Mouse (Mus musculus) olfactory bulb, adult 2 months (tissue): Measurements from ENCODE around the gene Sec31a. TPM values are rescaled to one million over a fixed set of nuclear protein-coding genes. Genes with fewer than 3 reads are reported as not detected.
"Not testable (repeated sequence)": the region's sequence is repeated elsewhere in the genome, so short reads cannot be mapped to it uniquely, and the experiment has no call there.

Experiments used
- H3K27ac ChIP-seq: fragments of 200-500 bp; 2 replicates; pipeline ENCODE4 v1.5.1; 2012; ENCODE audit warnings: low read depth, low read length; ENCODE audit not compliant: insufficient read depth
- H3K4me1 ChIP-seq: fragments of 200-500 bp; 2 replicates; pipeline ENCODE4 v1.6.1; 2012; ENCODE audit warnings: low read length; ENCODE audit not compliant: control insufficient read depth, insufficient read depth
- H3K4me3 ChIP-seq: fragments of 200-500 bp; 2 replicates; pipeline ENCODE4 v1.5.1; 2012; ENCODE audit warnings: mild to moderate bottlenecking, low read depth, low read length, moderate library complexity; ENCODE audit not compliant: insufficient read depth
- CTCF ChIP-seq: fragments of 200-500 bp; IDR thresholded peaks from 2 replicates; pipeline ENCODE4 v1.5.1; 2012; ENCODE audit warnings: low read depth, mild to moderate bottlenecking, low read length, moderate library complexity; ENCODE audit not compliant: insufficient read depth
- POLR2A ChIP-seq: fragments of 200-500 bp; IDR thresholded peaks from 2 replicates; pipeline ENCODE4 v1.6.1; 2012; ENCODE audit warnings: mild to moderate bottlenecking, low read depth, low read length, moderate library complexity; ENCODE audit not compliant: insufficient read depth
- WGBS: fragments of 180-500 bp; shearing (Covaris S2); methylation state at CpG from one replicate; pipeline ENCODE4 v1.1.7; 2018; 5-methylcytosine and 5-hydroxymethylcytosine counted together
- polyA plus RNA-seq: library from polyadenylated mRNA; stranded (reverse); fragments of >200 nt; gene quantifications from 2 replicates; pipeline ENCODE4 v1.2.4, GENCODE M21; 2012; ENCODE audit warnings: low replicate concordance; ENCODE audit not compliant: missing spikeins, insufficient read depth, insufficient read length

Gene Sec31a
- polyA plus RNA-seq, 1 experiment, result not detected

- H3K27ac ChIP-seq, result peak overlapping the region; percentile 69
- WGBS, result 2% methylated on average over 11 of the region's 11 CpGs
- TF ChIP-seq CTCF (no peak), POLR2A (no peak)
- H3K4me3 ChIP-seq, result peak overlapping the region; percentile 81
- H3K4me1 ChIP-seq, result peaks cover 5% of the 10 kb centered on the region
These were observed 14.0 kb upstream of the Sec31a start for GRCm38 (mm10) chr5:100430076-100430390.

DNA sequence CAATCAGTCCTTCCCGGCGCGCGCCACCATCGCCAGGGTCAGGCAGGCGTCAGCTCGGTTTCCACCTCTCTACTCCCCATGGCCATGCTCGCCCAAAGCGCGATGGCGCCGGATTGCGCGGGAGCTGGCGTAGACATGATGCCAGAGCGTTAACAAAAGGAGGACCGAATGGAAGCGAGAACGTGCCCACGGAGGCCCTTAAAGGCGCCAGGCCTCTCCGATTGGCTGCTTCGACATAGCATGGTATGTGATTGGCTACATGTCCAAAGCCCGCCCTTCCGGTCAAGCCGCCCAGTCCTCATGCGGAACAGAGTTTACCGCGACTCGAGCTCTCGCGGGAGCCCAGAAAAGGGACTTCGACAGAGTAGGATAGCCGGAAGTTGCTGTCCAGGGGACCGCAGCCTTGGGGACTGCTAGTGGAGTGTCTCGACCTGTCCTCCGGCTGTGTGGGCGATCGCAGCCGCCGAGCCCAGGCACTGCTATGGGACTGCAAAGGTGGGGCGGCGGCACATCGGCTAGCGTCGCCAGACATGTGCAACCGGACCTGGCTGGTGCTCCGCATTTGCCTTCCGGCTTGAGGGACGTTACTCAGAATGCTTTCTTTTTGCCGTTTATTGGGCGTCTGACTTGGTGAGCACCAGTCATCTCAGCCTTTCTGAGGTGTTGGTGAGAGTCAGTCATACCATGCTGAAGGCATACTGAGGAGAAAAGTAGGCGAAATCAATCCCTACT, 13.5 kb upstream of the Sec31a start:
- under 1% methylated on average over 53 of the region's 53 CpGs for WGBS
- no peak for TF ChIP-seq CTCF
- peak; percentile 79 for TF ChIP-seq POLR2A
- Histone ChIP-seq H3K27ac (peak overlapping the region; percentile 90), H3K4me1 (peaks cover 5% of the 10 kb centered on the region), H3K4me3 (peak overlapping the region; percentile 81)

- WGBS, result under 1% methylated on average over 20 of the region's 20 CpGs
These were observed 12.8 kb upstream of the Sec31a start for GRCm38 (mm10) chr5:100428734-100429343.

GRCm38 (mm10) chr5:100428031-100428733, 12.1 kb upstream of the Sec31a start:
- H3K4me3 ChIP-seq, result no peak overlapping the region
- H3K4me1 ChIP-seq, result peaks cover 8% of the 10 kb centered on the region
- WGBS, result 4% methylated on average over 5 of the region's 5 CpGs
- H3K27ac ChIP-seq, result no peak overlapping the region; the same call in 1 of the 2 replicates
- no peak for TF ChIP-seq POLR2A
- no peak for TF ChIP-seq CTCF

More at GRCm38 (mm10) chr5:100428734-100429343, 12.8 kb upstream of the Sec31a start:
- H3K27ac ChIP-seq, result peak overlapping the region; percentile 90
- peak overlapping the region; percentile 69 for H3K4me3 ChIP-seq
- peaks cover 8% of the 10 kb centered on the region for H3K4me1 ChIP-seq
- TF ChIP-seq CTCF (no peak), POLR2A (no peak)

- Histone ChIP-seq H3K4me1 (peaks cover 8% of the 10 kb centered on the region), H3K27ac (no peak overlapping the region), H3K4me3 (peak overlapping the region; percentile 4; the same call in 1 of the 2 replicates)
- TF ChIP-seq POLR2A (no peak), CTCF (no peak)
- 30% methylated on average over 9 of the region's 9 CpGs for WGBS
These were observed 11.2 kb upstream of the Sec31a start for GRCm38 (mm10) chr5:100427276-100427675.

DNA sequence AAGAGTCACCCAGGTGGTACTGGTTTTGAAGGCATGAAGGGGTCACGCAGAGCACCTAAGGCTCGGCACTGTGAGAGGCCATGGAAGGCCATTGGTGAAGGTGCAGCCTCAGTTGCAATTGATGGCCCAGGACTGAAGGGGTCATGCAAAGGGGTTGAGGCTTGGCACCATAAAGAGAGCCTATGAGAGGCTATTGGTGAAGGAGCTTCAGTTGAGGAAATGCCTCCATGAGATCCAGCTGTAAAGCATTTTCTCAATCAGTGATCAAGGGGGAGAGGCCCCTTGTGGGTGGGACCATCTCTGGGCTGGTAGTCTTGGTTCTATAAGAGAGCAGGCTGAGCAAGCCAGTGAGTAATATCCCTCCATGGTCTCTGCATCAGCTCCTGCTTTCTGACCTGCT, 9.8 kb upstream of the Sec31a start:
- H3K4me1 ChIP-seq, H3K27ac ChIP-seq: not testable (repeated sequence)
- WGBS, result 94% methylated on average over 2 of the region's 2 CpGs

GRCm38 (mm10) chr5:100424252-100424651, 8.2 kb upstream of the Sec31a start:
- TF ChIP-seq POLR2A, result no peak
- no peak for TF ChIP-seq CTCF
- Histone ChIP-seq H3K27ac (no peak overlapping the region), H3K4me1 (peaks cover 8% of the 10 kb centered on the region), H3K4me3 (no peak overlapping the region)
- 42% methylated on average over 3 of the region's 3 CpGs for WGBS

More for the DNA sequence above, 9.8 kb upstream of the Sec31a start:
- H3K4me3 ChIP-seq, result not testable (repeated sequence)

GRCm38 (mm10) chr5:100423626-100424025, 7.6 kb upstream of the Sec31a start:
- WGBS, result 68% methylated on average over 7 of the region's 7 CpGs
- Histone ChIP-seq H3K4me1 (peaks cover 8% of the 10 kb centered on the region), H3K4me3 (no peak overlapping the region), H3K27ac (no peak overlapping the region)
- TF ChIP-seq POLR2A (no peak), CTCF (no peak)

DNA sequence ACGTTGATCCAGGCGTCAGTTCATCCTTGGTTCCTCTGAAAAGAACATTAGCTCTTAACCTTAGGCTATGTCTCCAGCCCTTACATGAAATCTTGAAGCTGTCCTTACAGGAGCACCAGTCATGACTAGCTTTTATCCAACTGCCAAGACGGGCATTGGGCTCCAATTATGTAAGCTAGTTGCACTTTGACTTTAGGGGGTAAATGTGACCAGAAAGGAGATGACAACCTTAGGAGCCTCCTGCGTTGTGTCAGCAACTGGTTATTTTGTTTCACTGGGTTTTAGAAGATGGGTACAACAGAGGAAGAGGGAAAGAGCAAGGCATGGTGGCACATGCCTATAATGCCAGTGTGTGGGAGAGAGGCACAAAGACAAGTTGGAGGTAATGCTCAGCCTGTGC, 2.8 kb upstream of the Sec31a start:
- peaks cover 2% of the 10 kb centered on the region; the same call in 1 of the 2 replicates for H3K4me1 ChIP-seq
- no peak overlapping the region for H3K4me3 ChIP-seq
- TF ChIP-seq POLR2A, result no peak
- no peak for TF ChIP-seq CTCF
- 68% methylated on average over 4 of the region's 4 CpGs for WGBS
- no peak overlapping the region for H3K27ac ChIP-seq
